Mouse (Mus musculus) common myeloid progenitor, adult 5-6 weeks (primary cell): ENCODE measurements around the gene Trim33. TPM values are rescaled to one million over a fixed set of nuclear protein-coding genes. Genes with fewer than 3 reads are reported as not detected.

Source experiments
- ATAC-seq: replicated peaks from 2 replicates; pipeline ENCODE4 v1.8.0; 2016; ENCODE audit warnings: low read depth, mild to moderate bottlenecking, moderate TSS enrichment, inconsistent platforms; ENCODE audit not compliant: poor library complexity, severe bottlenecking
- total RNA-seq: library from RNA; stranded (forward); fragments of 200-1000, 187-1606 nt; gene quantifications from 2 replicates; pipeline ENCODE4 v1.2.3, GENCODE M21; 2017

The Trim33 gene
- total RNA-seq, 1 experiment from 2014 or later, result 90.1 TPM

GRCm38 (mm10) chr3:103353518-103353917 is 74.4 kb downstream of the Trim33 start:
- ATAC-seq, result no peak

GRCm38 (mm10) chr3:103354041-103354440 is 74.9 kb downstream of the Trim33 start:
- no peak for ATAC-seq

- ATAC-seq, result no peak
Measured at GRCm38 (mm10) chr3:103361150-103361549, 82.1 kb downstream of the Trim33 start.

GRCm38 (mm10) chr3:103364182-103364945 is 85.3 kb downstream of the Trim33 start:
- ATAC-seq, result 0 out of 2 replicates have a peak, but pooled peaks have one; percentile 15

- no peak for ATAC-seq
Measured at GRCm38 (mm10) chr3:103367176-103367970, 88.3 kb downstream of the Trim33 start.

GRCm38 (mm10) chr3:103368731-103369130 is 89.6 kb downstream of the Trim33 start:
- ATAC-seq, result no peak

GRCm38 (mm10) chr3:103374028-103374427 is 94.9 kb downstream of the Trim33 start:
- peak; percentile 53 for ATAC-seq

GRCm38 (mm10) chr3:103375181-103375855 is 96.2 kb downstream of the Trim33 start:
- ATAC-seq, result no peak

GRCm38 (mm10) chr3:103378018-103378417 is 98.9 kb downstream of the Trim33 start:
- ATAC-seq, result peak; percentile 94

- no peak for ATAC-seq
Measured at GRCm38 (mm10) chr3:103379371-103379770, 100.3 kb downstream of the Trim33 start.

GRCm38 (mm10) chr3:103380814-103381213 is 101.7 kb downstream of the Trim33 start:
- no peak for ATAC-seq

- ATAC-seq, result no peak
Measured at GRCm38 (mm10) chr3:103381441-103381840, 102.3 kb downstream of the Trim33 start.

GRCm38 (mm10) chr3:103382872-103383567 is 103.9 kb downstream of the Trim33 start:
- peak; percentile 85 for ATAC-seq

GRCm38 (mm10) chr3:103384486-103384885 is 105.4 kb downstream of the Trim33 start:
- no peak for ATAC-seq

GRCm38 (mm10) chr3:103384949-103385348 is 105.9 kb downstream of the Trim33 start:
- peak; percentile 59 for ATAC-seq

- peak; percentile 30 for ATAC-seq
Measured at GRCm38 (mm10) chr3:103385383-103386291, 106.5 kb downstream of the Trim33 start.

GRCm38 (mm10) chr3:103386292-103387031 is 107.4 kb downstream of the Trim33 start:
- no peak for ATAC-seq

GRCm38 (mm10) chr3:103392613-103393258 is 113.6 kb downstream of the Trim33 start:
- peak; percentile 83 for ATAC-seq
